Mouse (Mus musculus) neural tube, embryonic 15.5 days (tissue): Measurements from ENCODE around the gene Atp8a1. TPM values are rescaled to one million over a fixed set of nuclear protein-coding genes. Genes with fewer than 3 reads are reported as not detected.

Experiments used
- ATAC-seq: fragments of 200-750 bp; cut with Nextera tagmentation; 2 replicates; pipeline ENCODE4 v1.8.0; 2017; ENCODE audit warnings: mild to moderate bottlenecking, moderate TSS enrichment, moderate library complexity; ENCODE audit not compliant: low FRiP score
- H3K27ac ChIP-seq: fragments of 300-500 bp; sonication (generic); replicated peaks from 2 replicates; pipeline ENCODE4 v1.5.1; 2015; ENCODE audit warnings: mild to moderate bottlenecking, inconsistent platforms
- H3K27me3 ChIP-seq: fragments of 300-500 bp; sonication (generic); replicated peaks from 2 replicates; pipeline ENCODE4 v1.6.1; 2015; ENCODE audit warnings: inconsistent platforms
- H3K36me3 ChIP-seq: fragments of 300-500 bp; sonication (generic); 2 replicates; pipeline ENCODE4 v1.6.1; 2015; ENCODE audit warnings: inconsistent platforms
- H3K4me1 ChIP-seq: fragments of 300-500 bp; sonication (generic); 2 replicates; pipeline ENCODE4 v1.6.1; 2015; ENCODE audit warnings: inconsistent platforms
- H3K4me2 ChIP-seq: fragments of 300-500 bp; sonication (generic); 2 replicates; pipeline ENCODE4 v1.6.1; 2015; ENCODE audit warnings: inconsistent platforms, mild to moderate bottlenecking, moderate library complexity
- H3K4me3 ChIP-seq: fragments of 300-500 bp; sonication (generic); replicated peaks from 2 replicates; pipeline ENCODE4 v1.5.1; 2015; ENCODE audit warnings: mild to moderate bottlenecking, inconsistent platforms
- H3K9ac ChIP-seq: fragments of 300-500 bp; sonication (generic); replicated peaks from 2 replicates; pipeline ENCODE4 v1.6.1; 2015; ENCODE audit warnings: mild to moderate bottlenecking, inconsistent platforms
- H3K9me3 ChIP-seq: fragments of 300-500 bp; sonication (generic); replicated peaks from 2 replicates; pipeline ENCODE4 v1.6.1; 2016; ENCODE audit warnings: inconsistent platforms
- WGBS: fragments of 180-500 bp; shearing (Covaris S2); methylation state at CpG from one replicate; pipeline ENCODE4 v1.1.7; 2015; ENCODE audit warnings: mixed read lengths; 5-methylcytosine and 5-hydroxymethylcytosine counted together
- polyA plus RNA-seq: library from polyadenylated mRNA; unstranded; fragments of >200 nt; fragmentation: Nextera tagmentation; extraction: Ambion mirVana; gene quantifications from 2 replicates; pipeline ENCODE4 v1.2.1, GENCODE M21; 2015

Atp8a1 gene
- polyA plus RNA-seq, 1 experiment from 2014 or later = 56.5 TPM

DNA sequence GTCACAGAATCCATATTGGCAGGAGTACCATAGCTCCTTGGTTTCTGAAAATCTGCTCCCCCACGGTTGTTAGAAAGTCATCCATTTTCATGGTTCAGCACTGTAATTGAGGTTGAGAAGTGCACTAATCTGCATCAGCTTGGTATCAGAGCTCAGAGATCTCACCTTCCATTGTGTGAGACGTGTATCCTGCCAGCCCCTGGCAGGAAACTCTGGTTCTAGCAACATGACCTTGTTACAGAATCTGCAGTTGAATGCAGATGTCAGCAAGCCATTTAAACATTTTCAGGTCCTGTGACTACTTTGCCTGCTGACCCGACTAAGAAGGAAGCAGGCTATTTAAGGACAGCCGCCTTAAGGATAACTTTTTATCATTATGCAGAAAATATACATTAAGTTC is 2.2 kb upstream of the Atp8a1 start:
- H3K4me2 ChIP-seq = no peak overlapping the region
- no peaks in the 10 kb centered on the region for H3K36me3 ChIP-seq
- no peaks in the 10 kb centered on the region for H3K27me3 ChIP-seq
- 75% methylated on average over 4 of the region's 4 CpGs for WGBS
- no peak overlapping the region for H3K4me3 ChIP-seq
- no peak for ATAC-seq
- no peak overlapping the region for H3K27ac ChIP-seq
- H3K4me1 ChIP-seq = peaks cover 32% of the 10 kb centered on the region
- no peaks in the 10 kb centered on the region for H3K9me3 ChIP-seq
- H3K9ac ChIP-seq = no peak overlapping the region

GRCm38 (mm10) chr5:67848511-67849014 is 1.3 kb upstream of the Atp8a1 start:
- H3K36me3 ChIP-seq = no peaks in the 10 kb centered on the region
- peak overlapping the region; percentile 73 for H3K4me2 ChIP-seq
- ATAC-seq = no peak
- H3K9me3 ChIP-seq = no peaks in the 10 kb centered on the region
- no peaks in the 10 kb centered on the region for H3K27me3 ChIP-seq
- 41% methylated on average over 12 of the region's 12 CpGs for WGBS
- H3K4me3 ChIP-seq = peak overlapping the region; percentile 86; the same call in 1 of the 2 replicates
- H3K27ac ChIP-seq = peak overlapping the region; percentile 88
- no peak overlapping the region for H3K9ac ChIP-seq
- peaks cover 40% of the 10 kb centered on the region for H3K4me1 ChIP-seq

- Histone ChIP-seq H3K27ac (peak overlapping the region; percentile 88), H3K27me3 (no peaks in the 10 kb centered on the region), H3K4me1 (peaks cover 58% of the 10 kb centered on the region), H3K4me3 (peak overlapping the region; percentile 86), H3K4me2 (peak overlapping the region; percentile 73), H3K9me3 (no peaks in the 10 kb centered on the region), H3K9ac (peak overlapping the region; percentile 90), H3K36me3 (no peaks in the 10 kb centered on the region)
- under 1% methylated on average over 39 of the region's 39 CpGs for WGBS
- peak; percentile 12 for ATAC-seq
Measured at GRCm38 (mm10) chr5:67846361-67847224, 641 bp downstream of the Atp8a1 start.

DNA sequence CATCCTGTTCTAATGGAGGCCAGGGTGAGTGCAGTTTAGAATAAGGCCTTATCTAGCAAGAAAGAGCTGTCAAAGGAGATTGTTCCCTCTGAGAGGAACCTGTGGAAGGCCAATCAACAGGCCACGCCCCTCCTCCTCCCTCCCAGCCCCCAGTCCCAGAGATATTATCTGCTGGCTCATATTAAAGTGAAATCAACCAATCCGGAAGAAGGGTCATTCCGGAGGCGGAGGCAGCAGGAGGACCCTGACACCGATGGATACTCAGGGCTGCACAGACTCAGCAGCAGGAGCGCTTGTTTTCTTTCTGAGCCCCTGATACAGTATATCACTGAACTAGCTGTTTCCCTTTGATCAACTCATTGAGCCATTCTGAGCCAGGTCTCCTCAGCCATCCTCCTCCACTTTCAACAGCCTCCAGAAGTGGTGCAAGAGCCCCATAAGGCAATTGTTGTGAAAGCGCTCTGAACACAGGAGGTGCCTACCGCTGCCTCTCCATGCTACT is 2.0 kb downstream of the Atp8a1 start:
- no peak for ATAC-seq
- H3K4me1 ChIP-seq = peaks cover 64% of the 10 kb centered on the region
- no peaks in the 10 kb centered on the region for H3K27me3 ChIP-seq
- WGBS = 13% methylated on average over 8 of the region's 8 CpGs
- no peaks in the 10 kb centered on the region for H3K36me3 ChIP-seq
- peak overlapping the region; percentile 73 for H3K4me2 ChIP-seq
- no peaks in the 10 kb centered on the region for H3K9me3 ChIP-seq
- H3K9ac ChIP-seq = 0 out of 2 replicates have a peak overlapping the region, but pooled peaks have one; percentile 90
- H3K27ac ChIP-seq = 0 out of 2 replicates have a peak overlapping the region, but pooled peaks have one; percentile 30
- peak overlapping the region; percentile 86 for H3K4me3 ChIP-seq

GRCm38 (mm10) chr5:67844070-67844469 is 3.2 kb downstream of the Atp8a1 start:
- Histone ChIP-seq H3K4me1 (peaks cover 60% of the 10 kb centered on the region), H3K9ac (no peak overlapping the region), H3K4me3 (peak overlapping the region; percentile 86; the same call in 1 of the 2 replicates), H3K27ac (no peak overlapping the region), H3K36me3 (no peaks in the 10 kb centered on the region), H3K9me3 (no peaks in the 10 kb centered on the region), H3K27me3 (no peaks in the 10 kb centered on the region), H3K4me2 (peak overlapping the region; percentile 73)
- no peak for ATAC-seq
- 79% methylated on average over 4 of the region's 4 CpGs for WGBS

DNA sequence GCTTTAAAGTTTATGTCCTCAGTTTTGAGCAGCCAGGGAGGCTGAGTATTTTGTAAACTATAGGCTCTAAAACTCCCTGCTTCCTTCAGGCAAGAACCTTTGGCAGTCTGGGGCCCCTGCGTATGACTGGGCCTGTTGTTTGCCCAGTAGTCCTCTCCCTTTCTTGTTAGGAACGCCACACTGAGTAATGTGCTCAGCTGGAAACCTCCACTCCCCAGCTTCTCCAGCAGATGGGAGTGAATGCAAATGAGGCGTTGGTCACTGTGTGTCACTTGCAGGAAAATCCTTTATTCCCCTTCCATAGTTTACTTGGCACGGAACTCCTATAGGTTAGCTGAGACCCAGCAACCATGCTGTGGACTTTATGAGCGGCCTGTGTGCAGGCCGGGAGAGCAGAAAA is 4.9 kb downstream of the Atp8a1 start:
- Histone ChIP-seq H3K4me1 (peaks cover 48% of the 10 kb centered on the region), H3K4me2 (peak overlapping the region; percentile 37), H3K9ac (no peak overlapping the region), H3K27ac (peak overlapping the region; percentile 48; the same call in 1 of the 2 replicates), H3K4me3 (no peak overlapping the region), H3K27me3 (no peaks in the 10 kb centered on the region), H3K36me3 (peaks cover 1% of the 10 kb centered on the region; the same call in 1 of the 2 replicates), H3K9me3 (no peaks in the 10 kb centered on the region)
- no peak for ATAC-seq
- WGBS = 9% methylated on average over 6 of the region's 6 CpGs

DNA sequence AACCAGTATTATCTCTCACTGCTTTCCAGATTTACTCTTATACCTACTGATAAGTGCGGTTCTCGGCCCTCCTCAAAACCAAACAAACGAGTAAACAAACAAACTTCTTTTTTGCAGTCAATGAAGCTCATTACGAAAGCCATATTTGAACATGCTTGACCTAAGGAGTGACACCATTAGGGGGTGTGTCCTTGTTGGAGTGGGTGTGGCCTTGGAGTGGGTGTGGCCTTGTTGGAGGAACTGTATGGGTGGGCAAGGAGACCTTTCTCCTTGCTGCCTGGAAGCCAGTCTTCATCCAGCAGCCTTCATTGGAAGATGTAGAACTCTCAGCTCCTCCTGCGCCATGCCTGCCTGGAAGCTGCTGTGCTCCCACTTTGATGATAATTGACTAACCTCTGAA is 13.4 kb downstream of the Atp8a1 start:
- Histone ChIP-seq H3K27ac (no peak overlapping the region), H3K4me3 (no peak overlapping the region), H3K9ac (no peak overlapping the region), H3K4me1 (0 out of 2 replicates have a peak, but pooled peaks cover 3% of the 10 kb centered on the region), H3K27me3 (no peaks in the 10 kb centered on the region), H3K9me3 (no peaks in the 10 kb centered on the region), H3K36me3 (peaks cover 9% of the 10 kb centered on the region; the same call in 1 of the 2 replicates), H3K4me2 (no peak overlapping the region)
- 96% methylated on average over 5 of the region's 5 CpGs for WGBS
- ATAC-seq = no peak

- Histone ChIP-seq H3K27me3 (no peaks in the 10 kb centered on the region), H3K4me2 (no peak overlapping the region), H3K9me3 (no peaks in the 10 kb centered on the region), H3K9ac (no peak overlapping the region), H3K4me3 (no peak overlapping the region), H3K4me1 (0 out of 2 replicates have a peak, but pooled peaks cover 3% of the 10 kb centered on the region), H3K27ac (no peak overlapping the region), H3K36me3 (no peaks in the 10 kb centered on the region)
- ATAC-seq = no peak
- WGBS = 82% methylated on average over 10 of the region's 10 CpGs
Measured at GRCm38 (mm10) chr5:67831293-67832147, 15.7 kb downstream of the Atp8a1 start.

DNA sequence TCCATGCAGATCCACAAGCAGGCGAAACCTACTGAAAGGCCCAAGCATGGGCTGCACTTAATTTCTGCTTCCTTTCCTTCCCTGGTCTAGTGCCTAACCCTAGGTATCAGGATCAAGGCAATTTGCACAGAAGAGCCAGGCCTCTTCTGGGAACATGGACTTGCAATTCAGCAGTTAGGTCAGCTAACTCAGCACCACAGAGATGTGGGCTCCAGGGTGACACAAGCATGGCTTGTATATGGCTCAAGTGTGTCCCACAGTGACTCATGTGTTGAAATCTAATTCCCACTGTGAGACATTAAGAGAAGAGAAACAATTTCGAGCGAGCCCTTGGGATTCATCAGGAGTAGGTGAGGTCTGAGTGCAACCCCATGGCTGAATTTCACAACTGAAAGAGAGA is 18.9 kb downstream of the Atp8a1 start:
- 94% methylated on average over 3 of the region's 3 CpGs for WGBS
- Histone ChIP-seq H3K27me3 (no peaks in the 10 kb centered on the region), H3K9ac (no peak overlapping the region), H3K4me2 (no peak overlapping the region), H3K4me3 (no peak overlapping the region), H3K9me3 (no peaks in the 10 kb centered on the region), H3K4me1 (peaks cover 10% of the 10 kb centered on the region; the same call in 1 of the 2 replicates), H3K36me3 (no peaks in the 10 kb centered on the region), H3K27ac (no peak overlapping the region)
- ATAC-seq = no peak

DNA sequence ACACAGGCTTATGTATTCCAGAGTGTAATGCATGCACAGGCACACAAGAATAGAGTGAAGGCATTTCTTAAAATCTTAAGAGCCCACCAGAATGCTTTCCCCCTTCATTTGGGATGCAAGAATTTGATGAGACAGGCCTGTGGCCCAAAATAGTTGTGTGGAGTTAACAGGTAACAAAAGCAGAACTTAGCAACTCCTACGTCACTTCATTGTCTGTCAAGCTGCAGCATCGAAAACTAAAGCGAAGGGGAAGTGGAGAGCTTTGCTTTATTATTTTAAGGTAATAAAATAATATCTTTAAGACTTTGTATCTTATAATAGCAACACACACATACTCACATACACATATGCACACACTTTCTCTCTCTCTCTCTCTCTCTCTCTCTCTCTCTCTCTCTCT is 20.3 kb downstream of the Atp8a1 start:
- Histone ChIP-seq H3K27ac (no peak overlapping the region), H3K36me3 (no peaks in the 10 kb centered on the region), H3K4me2 (no peak overlapping the region), H3K27me3 (no peaks in the 10 kb centered on the region), H3K4me1 (peaks cover 13% of the 10 kb centered on the region), H3K9ac (no peak overlapping the region), H3K9me3 (no peaks in the 10 kb centered on the region), H3K4me3 (no peak overlapping the region)
- 92% methylated on average over 3 of the region's 3 CpGs for WGBS
- ATAC-seq = no peak

DNA sequence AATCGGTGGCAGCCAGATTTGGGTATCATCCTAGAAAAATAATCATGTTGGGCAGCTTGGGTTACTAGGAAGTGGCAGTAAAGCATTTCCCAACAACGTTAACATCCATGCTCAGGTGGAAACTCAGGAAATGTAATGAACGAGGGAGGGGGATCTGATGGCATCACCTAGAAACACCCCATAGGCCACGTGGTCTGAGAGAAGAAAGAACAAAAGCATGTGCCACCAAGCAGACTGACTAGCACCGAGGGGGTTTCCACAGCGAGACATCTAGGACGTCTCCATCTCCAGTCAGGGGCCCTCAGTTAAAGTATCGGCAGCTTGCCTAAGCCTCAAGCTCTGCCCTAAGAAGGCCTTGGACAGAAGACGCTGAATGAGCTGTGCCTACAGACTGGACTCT is 21.0 kb downstream of the Atp8a1 start:
- no peak overlapping the region for H3K9ac ChIP-seq
- H3K9me3 ChIP-seq = no peaks in the 10 kb centered on the region
- no peak overlapping the region for H3K4me3 ChIP-seq
- H3K27me3 ChIP-seq = no peaks in the 10 kb centered on the region
- no peak for ATAC-seq
- H3K27ac ChIP-seq = no peak overlapping the region
- 92% methylated on average over 9 of the region's 9 CpGs for WGBS
- no peaks in the 10 kb centered on the region for H3K36me3 ChIP-seq
- peaks cover 15% of the 10 kb centered on the region for H3K4me1 ChIP-seq
- H3K4me2 ChIP-seq = no peak overlapping the region
